Mouse (Mus musculus): ENCODE measurements around the gene Sik2.

DNA sequence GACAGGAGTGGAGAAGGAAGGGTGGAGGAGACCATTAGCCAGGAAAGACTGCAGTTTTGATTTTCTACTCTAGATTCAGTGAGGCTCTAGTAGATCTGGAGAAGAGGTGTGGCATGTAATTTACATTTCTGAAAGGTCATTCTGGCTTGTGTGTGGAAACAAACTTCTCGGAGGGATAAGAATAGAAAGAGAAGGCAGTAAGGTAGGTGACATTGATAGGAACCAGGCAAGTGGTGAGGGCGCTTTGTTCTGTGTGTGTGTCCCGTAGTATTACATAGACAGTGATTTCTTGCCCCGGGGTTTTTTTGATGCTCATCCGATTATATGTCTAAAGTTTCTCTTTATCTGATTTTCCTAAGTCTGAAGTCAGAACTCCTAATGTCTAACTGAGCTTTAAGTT, 144.0 kb downstream of the Sik2 start:
- TF ChIP-seq GATA1 (IDR thresholded peaks at IDR 0.05; ENCODE audit: low read length) (no peak), TAL1 (IDR thresholded peaks at IDR 0.05; ENCODE audit: low read length) (no peak)

All from erythroblast, embryonic 14.5 days (primary cell).